Mouse (Mus musculus): ENCODE measurements around the gene Adamts2. TPM values are rescaled to one million over a fixed set of nuclear protein-coding genes. Genes with fewer than 3 reads are reported as not detected.
A peak's percentile ranks its signal among the peaks of the same experiment; 100 is the strongest.

Adamts2 gene
- total RNA-seq, 2 experiments from 2014 or later, result 17.4 to 17.8 TPM

DNA sequence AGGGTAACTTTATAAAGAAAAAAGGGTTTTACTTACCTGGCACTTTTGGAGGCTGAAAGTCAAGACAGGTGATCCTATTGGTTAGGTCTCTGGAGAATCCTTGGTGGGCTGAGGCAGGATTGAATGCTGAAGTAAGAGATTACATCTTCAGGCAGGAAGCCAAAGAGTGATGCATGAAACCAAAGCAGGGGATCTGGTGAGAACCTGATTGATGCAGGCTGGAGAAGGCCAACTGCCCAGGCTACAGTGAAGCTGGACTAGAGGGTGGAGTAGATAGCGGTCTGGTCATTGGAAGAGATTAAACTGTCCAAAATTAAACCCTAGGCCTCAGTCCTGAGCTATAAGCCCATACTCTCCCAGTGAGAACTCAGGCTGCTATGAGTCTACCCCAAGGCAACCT is 69.0 kb downstream of the Adamts2 start:
- DNase-seq (ENCODE audit: low spot score in 2 of 2), result no peak

DNA sequence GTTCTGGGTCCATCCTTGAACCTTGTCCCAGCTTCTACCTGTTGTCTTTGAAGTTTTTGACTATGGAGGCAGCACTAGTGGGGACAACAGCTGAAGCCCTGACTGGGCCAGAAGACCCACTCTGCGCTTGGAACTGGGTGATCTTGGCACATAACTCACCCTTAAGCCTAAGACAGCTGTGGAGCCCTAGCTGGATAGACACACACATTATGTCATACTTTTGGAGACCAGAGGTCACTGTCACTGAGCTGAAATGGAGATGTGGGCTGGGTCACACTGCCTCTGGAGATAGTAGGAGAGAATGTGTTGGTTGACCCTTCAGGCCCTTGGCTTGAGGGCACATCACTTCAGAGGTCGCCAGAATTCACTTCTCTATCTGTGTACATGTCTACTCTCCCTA is 69.5 kb downstream of the Adamts2 start:
- DNase-seq (ENCODE audit: low spot score in 2 of 2), result no peak

DNA sequence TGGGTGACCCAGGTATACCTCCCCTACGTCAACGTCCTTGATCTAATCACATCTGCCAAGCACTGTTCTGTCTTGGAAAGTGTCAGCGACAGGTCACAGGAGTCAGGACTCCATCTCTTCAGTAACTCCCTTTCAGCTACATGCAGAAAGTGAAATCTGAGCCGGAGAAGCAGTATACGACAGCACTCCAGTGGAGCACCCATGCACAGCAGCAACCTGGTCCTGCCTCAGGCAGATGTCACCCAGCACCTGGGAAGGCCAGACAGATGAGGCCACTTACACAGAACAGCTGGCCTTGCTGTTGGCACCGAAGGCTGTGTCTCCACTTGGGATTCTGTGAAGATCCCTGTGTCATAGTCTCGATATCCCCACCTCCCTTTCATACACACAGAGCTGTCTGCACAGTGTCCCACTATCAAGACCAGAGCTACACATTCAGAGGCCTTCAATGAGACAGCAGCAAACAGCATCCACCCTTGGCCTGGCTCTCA is 70.0 kb downstream of the Adamts2 start:
- no peak for DNase-seq (ENCODE audit: low spot score in 2 of 2)

DNA sequence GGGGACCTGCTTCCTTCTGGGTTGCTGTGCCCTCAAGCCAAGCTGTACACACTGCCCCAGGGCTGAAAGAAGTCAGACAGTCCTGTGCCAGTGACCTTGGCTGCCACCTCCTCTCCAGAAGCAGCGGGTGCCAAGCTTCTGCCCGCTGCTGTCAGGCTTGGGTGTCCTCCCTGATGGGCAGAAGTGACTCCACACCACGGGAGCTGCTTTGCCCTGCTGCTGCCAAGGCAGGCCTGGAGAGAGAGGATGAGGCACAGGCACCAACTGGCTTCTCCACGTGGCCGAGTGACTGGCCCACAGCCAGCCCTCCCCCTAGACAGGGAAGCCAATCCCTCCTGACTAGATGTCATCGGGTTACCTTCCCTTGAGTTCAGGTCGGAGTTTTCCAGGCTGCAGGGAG is 71.0 kb downstream of the Adamts2 start:
- DNase-seq (ENCODE audit: low spot score in 2 of 2), result peak in 1 of 2 experiments; percentile 20

DNA sequence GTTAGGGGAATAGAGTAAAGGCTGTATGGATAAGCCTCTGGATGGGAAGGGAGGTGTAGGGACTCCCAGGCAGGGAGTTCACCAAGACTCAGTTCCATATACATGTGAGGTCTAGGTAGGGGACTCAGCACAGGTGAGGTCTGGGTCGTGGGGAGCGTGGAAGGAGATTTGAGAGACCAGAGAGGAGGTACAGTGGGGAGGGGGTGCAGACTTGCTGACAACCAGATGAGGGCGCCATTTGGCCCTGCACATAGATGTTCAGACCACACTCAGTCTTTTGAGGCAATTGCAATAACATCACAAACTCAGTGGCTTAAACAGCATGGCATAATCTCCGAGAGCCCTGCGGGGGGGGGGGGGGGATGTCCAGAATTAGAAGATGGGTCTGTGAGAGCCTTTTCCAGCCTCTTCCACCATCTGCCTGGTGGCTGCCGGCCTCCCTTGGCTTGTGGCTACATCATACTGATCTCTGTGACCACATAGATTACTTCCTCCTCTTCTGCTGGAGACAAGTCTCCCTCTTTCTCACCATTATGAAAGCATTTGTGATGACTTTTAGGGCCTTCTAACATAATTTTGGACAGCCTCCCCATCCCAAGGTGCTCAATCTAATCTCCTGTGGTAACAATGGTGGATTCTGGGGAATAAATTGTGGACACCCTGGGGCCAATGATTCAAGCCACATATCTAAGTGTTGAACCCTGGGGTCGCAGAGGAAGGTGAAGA is 71.8 kb downstream of the Adamts2 start:
- DNase-seq (ENCODE audit: low spot score in 2 of 2), result no peak

GRCm38 (mm10) chr11:50674390-50674789 is 72.5 kb downstream of the Adamts2 start:
- no peak for DNase-seq (ENCODE audit: low spot score in 2 of 2)

DNA sequence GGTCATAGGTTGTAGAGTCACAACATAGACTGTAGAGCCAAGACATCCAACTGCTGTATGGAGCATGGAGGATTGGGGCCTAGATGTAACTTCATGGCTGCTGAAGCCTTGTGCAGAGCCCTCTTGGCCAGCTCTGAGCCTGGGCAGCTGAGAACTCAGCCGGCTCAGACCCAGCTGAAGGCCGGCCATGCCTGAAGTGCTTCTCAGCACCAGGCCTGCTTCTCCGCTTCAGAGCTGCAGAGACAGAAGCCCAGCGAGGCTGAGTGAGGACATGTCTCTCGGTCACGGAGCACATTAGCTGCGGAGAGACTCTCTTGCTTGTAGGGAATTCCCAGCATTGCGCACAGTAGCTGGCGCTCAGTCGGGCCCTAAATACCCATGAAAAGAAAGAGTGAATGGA is 76.8 kb downstream of the Adamts2 start:
- DNase-seq (ENCODE audit: low spot score in 2 of 2), result no peak

DNA sequence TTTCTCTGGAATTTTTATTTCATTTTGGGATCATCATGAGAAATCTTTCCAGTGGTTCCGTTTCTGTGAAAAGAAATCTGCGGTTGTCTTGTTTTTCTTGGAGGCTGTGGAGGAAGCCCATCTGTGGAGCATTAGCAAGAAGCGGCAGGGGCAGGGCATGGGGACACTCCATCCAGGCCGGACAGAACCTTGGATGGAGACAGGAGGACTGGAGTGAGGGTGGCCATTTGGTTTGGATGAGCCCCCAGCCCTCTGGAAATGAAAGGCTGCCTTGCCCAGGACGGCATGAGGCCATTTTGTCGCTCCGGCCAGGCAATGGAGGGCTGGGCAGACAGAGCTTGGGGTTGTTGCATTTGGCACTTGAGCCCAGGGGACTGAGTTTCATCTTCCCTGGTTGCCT is 80.1 kb downstream of the Adamts2 start:
- no peak for DNase-seq (ENCODE audit: low spot score in 2 of 2)

DNA sequence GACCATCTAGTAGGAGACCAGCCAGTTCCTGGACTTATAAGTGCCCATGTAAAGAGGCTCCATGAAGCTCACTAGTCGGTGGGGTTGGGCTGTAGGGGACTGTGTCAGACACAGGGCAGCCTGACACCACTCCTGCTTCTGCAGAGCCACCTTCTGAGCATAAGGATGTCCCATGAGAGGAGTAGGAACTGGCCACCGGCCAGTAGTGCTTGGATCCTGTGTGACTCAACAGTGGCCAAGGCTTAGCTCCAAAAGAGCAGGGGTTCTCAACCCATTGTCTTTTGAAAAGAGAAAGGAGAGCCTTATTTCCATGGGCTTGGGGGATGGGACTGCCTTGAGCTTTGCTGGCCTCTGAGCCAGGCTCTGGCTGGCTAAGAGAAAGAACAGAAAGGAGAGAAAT is 81.9 kb downstream of the Adamts2 start:
- no peak for DNase-seq (ENCODE audit: low spot score in 2 of 2)

- DNase-seq (ENCODE audit: low spot score in 2 of 2), result no peak
Measured at GRCm38 (mm10) chr11:50688584-50688983, 86.7 kb downstream of the Adamts2 start.

- DNase-seq (ENCODE audit: low spot score in 2 of 2), result no peak
Measured at GRCm38 (mm10) chr11:50689672-50690071, 87.8 kb downstream of the Adamts2 start.

DNA sequence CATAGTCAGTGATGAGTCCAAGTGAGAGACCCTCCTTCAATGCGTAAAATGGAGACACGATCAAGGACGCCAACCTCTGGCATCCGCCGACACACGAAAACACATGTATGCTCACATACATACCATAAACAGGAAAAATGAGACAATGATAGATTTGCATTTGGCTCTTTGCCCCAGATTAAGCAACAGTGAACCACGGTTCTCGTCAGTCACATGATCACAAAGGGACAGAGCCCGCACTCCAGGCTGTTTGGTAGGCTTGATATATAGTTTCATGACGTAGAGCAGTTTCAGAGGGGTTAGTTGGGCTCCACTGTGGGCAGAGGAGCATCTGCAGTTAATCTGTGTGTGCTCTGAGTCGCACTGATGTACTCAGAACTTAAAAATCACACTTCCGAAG is 98.1 kb downstream of the Adamts2 start:
- DNase-seq (ENCODE audit: low spot score in 2 of 2), result no peak

DNA sequence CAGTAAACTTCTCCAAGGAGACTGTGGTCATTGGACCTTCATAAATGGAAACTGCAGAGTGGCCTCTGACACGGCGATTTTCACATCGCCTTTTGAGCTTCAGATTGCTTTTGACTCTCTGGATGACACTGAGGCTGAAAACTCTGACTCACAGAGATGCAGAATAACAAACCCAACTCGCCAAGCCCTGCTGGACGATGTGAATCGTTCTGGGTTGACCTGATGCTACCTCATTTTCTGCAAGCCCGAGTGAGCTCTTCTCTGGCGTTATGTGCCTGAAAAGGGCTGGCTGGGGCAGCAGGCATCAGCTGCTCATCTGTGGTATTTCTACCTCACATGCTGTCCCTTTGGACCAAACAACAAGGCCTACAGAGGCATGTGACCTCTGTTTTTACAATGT is 98.6 kb downstream of the Adamts2 start:
- no peak for DNase-seq (ENCODE audit: low spot score in 2 of 2)

GRCm38 (mm10) chr11:50703397-50703796 is 101.5 kb downstream of the Adamts2 start:
- no peak for DNase-seq (ENCODE audit: low spot score in 2 of 2)

DNA sequence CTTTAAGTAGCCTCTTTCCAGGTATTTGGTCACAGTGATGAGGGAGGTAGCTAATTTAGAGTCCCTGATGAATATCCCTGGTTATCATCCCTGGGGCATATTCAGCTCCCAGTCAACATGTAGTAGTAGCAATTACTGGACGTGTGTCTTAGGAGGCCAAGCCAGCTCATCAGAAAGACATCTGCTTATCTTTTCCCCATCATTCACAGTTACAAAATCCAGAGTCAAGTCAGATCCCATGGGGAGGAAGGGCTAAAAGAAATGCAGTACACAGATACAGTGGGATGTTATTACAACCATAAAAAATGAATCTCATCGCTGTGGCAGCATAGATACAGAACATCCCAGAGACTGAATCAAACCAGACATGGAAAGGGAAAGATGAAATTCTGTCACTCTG is 102.6 kb downstream of the Adamts2 start:
- no peak for DNase-seq (ENCODE audit: low spot score in 2 of 2)

DNA sequence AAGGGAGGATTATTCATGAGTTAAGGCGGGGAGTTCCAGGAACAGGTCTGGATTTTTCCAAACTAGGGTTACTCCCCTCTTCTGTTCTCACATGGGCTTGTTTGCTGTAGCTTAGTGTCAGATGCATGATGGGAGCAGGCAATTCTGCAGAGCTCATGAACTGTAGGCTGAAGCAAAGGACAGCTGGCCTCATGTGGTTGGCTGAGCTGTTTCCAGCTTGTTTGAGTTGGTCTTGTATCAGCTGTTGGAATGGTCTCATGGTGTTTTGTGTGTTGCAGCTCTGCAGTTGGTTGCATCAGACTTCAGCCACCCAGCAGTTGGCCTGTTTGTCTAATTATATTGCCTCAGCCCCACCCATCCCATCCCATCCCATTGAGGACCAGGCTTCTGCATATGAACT is 105.4 kb downstream of the Adamts2 start:
- DNase-seq (ENCODE audit: low spot score in 2 of 2), result no peak

- DNase-seq (ENCODE audit: low spot score in 2 of 2), result no peak
Measured at GRCm38 (mm10) chr11:50713610-50714202, 111.8 kb downstream of the Adamts2 start.

GRCm38 (mm10) chr11:50715091-50715490 is 113.2 kb downstream of the Adamts2 start:
- DNase-seq (ENCODE audit: low spot score in 2 of 2), result no peak

DNA sequence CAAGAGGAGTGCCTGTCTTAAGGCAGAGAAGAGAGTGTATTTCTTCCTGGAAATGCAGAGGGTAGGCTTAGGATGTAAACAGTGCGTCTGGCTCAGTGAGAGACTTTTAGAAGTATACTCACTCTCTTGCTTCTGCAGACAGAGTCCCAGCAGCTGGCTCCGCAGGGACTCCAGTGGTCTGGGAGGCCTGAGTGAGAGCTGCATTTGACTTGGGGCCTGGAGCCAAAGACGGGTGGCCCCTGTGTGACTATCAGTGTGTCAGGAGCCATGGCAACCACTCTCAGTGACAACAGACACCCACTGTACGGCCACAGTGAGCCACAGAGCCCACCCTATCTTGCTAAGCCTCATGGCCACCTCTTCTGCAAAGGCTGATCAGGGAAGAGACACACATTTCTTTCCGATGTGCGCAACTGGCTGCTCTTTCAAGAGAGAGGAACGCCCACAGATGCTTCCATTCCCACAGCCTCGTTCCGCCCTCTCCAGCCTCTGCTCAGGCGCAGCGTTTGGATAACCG is 115.6 kb downstream of the Adamts2 start:
- DNase-seq (ENCODE audit: low spot score in 2 of 2), result no peak

DNA sequence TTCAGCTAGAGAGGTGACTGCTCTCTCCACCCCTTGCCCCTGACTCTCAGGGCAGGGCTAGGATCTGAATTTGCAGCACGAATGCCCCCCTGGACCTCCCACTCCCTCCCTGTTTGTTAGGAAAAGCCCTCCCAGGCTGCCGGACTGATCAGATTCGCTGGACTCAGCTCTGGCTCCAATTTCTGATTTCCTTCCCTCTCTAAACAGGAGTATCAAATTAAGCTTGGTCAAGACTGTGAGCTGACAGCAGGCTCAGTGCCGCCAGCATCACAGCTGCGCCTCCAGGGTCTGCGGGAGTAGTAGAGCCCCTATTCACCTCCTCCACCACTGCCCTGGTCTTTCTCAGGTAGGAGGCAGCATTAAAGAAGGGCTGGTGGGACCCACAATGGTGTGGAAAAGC is 117.0 kb downstream of the Adamts2 start:
- DNase-seq (ENCODE audit: low spot score in 2 of 2), result no peak

DNA sequence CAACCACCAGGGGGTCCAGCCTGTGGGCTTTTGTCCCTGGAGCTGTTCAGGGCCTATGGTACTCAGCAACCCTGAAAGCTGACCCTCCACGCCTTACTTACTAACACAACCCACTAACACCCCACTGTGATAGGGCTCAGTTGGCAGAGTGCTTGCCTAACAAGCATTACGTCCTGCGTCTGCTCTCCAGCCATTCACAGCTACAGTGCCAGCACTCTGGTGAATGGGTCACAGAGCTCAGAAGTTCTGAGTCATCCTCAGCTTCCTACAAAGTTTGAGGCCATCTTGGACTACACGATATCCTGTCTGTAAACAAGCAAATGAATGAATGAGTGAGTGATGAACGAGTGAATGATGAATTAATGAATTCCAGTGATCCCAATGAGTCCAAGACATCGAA is 118.5 kb downstream of the Adamts2 start:
- DNase-seq (ENCODE audit: low spot score in 2 of 2), result no peak

GRCm38 (mm10) chr11:50720856-50721550 is 119.1 kb downstream of the Adamts2 start:
- peak in 1 of 2 experiments; percentile 30 for DNase-seq (ENCODE audit: low spot score in 2 of 2)

Measured in adrenal gland, postnatal 4 days (tissue).